Mouse (Mus musculus) small intestine, adult 2 months (tissue): ENCODE results near the gene Myo18a. TPM values are rescaled to one million over a fixed set of nuclear protein-coding genes. Genes with fewer than 3 reads are reported as not detected.

ENCODE experiments used
- H3K27ac ChIP-seq: fragments of 200-500 bp; 2 replicates; pipeline ENCODE4 v1.5.1; 2012; ENCODE audit warnings: low read depth, low read length, control low read depth, inconsistent platforms; ENCODE audit not compliant: insufficient read depth
- H3K27me3 ChIP-seq: fragments of 200-500 bp; 2 replicates; pipeline ENCODE4 v1.6.1; 2012; ENCODE audit warnings: mild to moderate bottlenecking, moderate library complexity, low read length, inconsistent platforms; ENCODE audit not compliant: control insufficient read depth, insufficient read depth
- H3K36me3 ChIP-seq: fragments of 200-500 bp; 2 replicates; pipeline ENCODE4 v1.6.1; 2012; ENCODE audit warnings: mild to moderate bottlenecking, low read length, control low read depth, inconsistent platforms; ENCODE audit not compliant: control insufficient read depth, insufficient read depth
- H3K4me1 ChIP-seq: fragments of 200-500 bp; 2 replicates; pipeline ENCODE4 v1.6.1; 2012; ENCODE audit warnings: low read length, inconsistent platforms, mixed read lengths; ENCODE audit not compliant: control insufficient read depth, insufficient read depth, insufficient read length
- H3K4me3 ChIP-seq: fragments of 200-500 bp; 2 replicates; pipeline ENCODE4 v1.5.1; 2012; ENCODE audit warnings: low read depth, mild to moderate bottlenecking, control low read depth, inconsistent platforms, low read length, moderate library complexity
- CTCF ChIP-seq: fragments of 200-500 bp; IDR thresholded peaks from 2 replicates; pipeline ENCODE4 v1.5.1; 2012; ENCODE audit warnings: low read depth, mild to moderate bottlenecking, control low read depth, inconsistent platforms, low read length, moderate library complexity, mixed read lengths; ENCODE audit not compliant: insufficient replicate concordance, insufficient read length; ENCODE audit errors: extremely low read depth
- POLR2A ChIP-seq: fragments of 200-500 bp; IDR thresholded peaks from 2 replicates; pipeline ENCODE4 v1.6.1; 2012; ENCODE audit warnings: low read depth, mild to moderate bottlenecking, control low read depth, inconsistent platforms, low read length, moderate library complexity
- WGBS: fragments of 180-500 bp; shearing (Covaris S2); methylation state at CpG from one replicate; pipeline ENCODE4 v1.1.7; 2018; 5-methylcytosine and 5-hydroxymethylcytosine counted together
- polyA plus RNA-seq: library from polyadenylated mRNA; depleted of rRNA; stranded (reverse); fragments of >200 nt; gene quantifications from 2 replicates; pipeline ENCODE4 v1.2.3, GENCODE M21; 2012

Gene Myo18a
- polyA plus RNA-seq, 1 experiment = 149 TPM

DNA sequence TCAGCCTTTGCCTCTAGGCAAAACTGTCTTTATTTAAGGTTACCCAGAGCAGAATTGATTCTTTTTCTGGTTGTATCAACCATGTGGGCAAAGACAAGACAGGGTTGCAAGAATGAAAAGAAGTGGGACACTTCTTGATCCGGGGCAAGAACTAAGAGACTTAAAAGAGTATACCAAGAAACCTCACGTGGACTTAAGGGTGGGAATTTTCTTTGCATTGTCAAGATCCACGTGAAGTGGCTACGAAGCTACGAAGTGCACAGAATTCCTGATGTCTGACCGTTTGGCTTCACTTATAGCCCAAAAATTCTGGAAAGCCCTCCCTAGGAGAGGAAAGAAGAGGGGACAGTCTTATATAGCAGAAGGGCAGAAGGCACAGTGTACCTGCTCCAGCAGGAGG is 130.2 kb downstream of the Myo18a start:
- H3K27me3 ChIP-seq = no peaks in the 10 kb centered on the region
- no peaks in the 10 kb centered on the region; the same call in 1 of the 2 replicates for H3K36me3 ChIP-seq
- TF ChIP-seq CTCF (no peak), POLR2A (no peak)
- H3K4me1 ChIP-seq = peaks cover 20% of the 10 kb centered on the region
- peak overlapping the region; percentile 59 for H3K4me3 ChIP-seq
- H3K27ac ChIP-seq = peak overlapping the region; percentile 88
- 41% methylated on average over 6 of the region's 6 CpGs for WGBS

GRCm38 (mm10) chr11:77893787-77894718 is 131.0 kb downstream of the Myo18a start, which contains the start of gene Pipox:
Pipox (minus strand) TSS chr11:77894096.
- H3K4me1 ChIP-seq = peaks cover 20% of the 10 kb centered on the region
- TF ChIP-seq POLR2A (no peak), CTCF (peak; percentile 45; the same call in 1 of the 2 replicates)
- H3K27ac ChIP-seq = peak within 1 kb of the TSS; percentile 88
- H3K27me3 ChIP-seq = no peaks in the 10 kb centered on the region
- H3K4me3 ChIP-seq = peak within 1 kb of the TSS; percentile 59
- 13% methylated on average over 11 of the region's 11 CpGs for WGBS
- H3K36me3 ChIP-seq = no peaks in the 10 kb centered on the region; the same call in 1 of the 2 replicates

DNA sequence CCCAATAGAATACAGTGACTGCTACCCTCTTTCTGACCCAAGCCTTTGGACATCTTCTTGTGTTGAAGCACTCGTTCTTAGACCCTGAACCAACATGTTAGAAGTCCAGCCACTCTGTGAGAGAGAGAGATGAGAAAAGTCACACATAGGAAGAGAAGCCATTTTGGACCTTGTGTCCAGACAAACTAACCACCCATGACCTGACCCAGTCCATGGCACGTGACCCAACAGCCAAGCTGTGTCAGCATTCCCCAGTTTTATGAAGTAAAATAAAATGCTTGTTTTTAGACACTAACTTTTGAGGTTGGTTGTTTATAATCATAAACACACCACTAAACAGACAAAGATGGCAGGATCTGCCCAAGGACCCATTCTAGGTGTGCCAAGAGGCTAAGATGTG is 131.9 kb downstream of the Myo18a start:
- H3K4me3 ChIP-seq = no peak overlapping the region
- TF ChIP-seq POLR2A = no peak
- TF ChIP-seq CTCF = no peak
- H3K27ac ChIP-seq = no peak overlapping the region
- 79% methylated on average over 2 of the region's 2 CpGs for WGBS
- H3K36me3 ChIP-seq = no peaks in the 10 kb centered on the region; the same call in 1 of the 2 replicates
- peaks cover 20% of the 10 kb centered on the region for H3K4me1 ChIP-seq
- no peaks in the 10 kb centered on the region for H3K27me3 ChIP-seq

GRCm38 (mm10) chr11:77896011-77896410 is 133.0 kb downstream of the Myo18a start:
- no peaks in the 10 kb centered on the region; the same call in 1 of the 2 replicates for H3K36me3 ChIP-seq
- H3K4me1 ChIP-seq = peaks cover 20% of the 10 kb centered on the region
- no peak overlapping the region for H3K4me3 ChIP-seq
- H3K27me3 ChIP-seq = no peaks in the 10 kb centered on the region
- no peak overlapping the region for H3K27ac ChIP-seq
- no peak for TF ChIP-seq POLR2A
- TF ChIP-seq CTCF = no peak
- WGBS = 26% methylated on average over 9 of the region's 9 CpGs

- TF ChIP-seq POLR2A = no peak
- TF ChIP-seq CTCF = no peak
- Histone ChIP-seq H3K27ac (no peak overlapping the region), H3K4me3 (no peak overlapping the region), H3K4me1 (peaks cover 20% of the 10 kb centered on the region), H3K36me3 (no peaks in the 10 kb centered on the region; the same call in 1 of the 2 replicates), H3K27me3 (no peaks in the 10 kb centered on the region)
- WGBS = 45% methylated on average over 6 of the region's 6 CpGs
Observed at GRCm38 (mm10) chr11:77896480-77896819, 133.4 kb downstream of the Myo18a start.

DNA sequence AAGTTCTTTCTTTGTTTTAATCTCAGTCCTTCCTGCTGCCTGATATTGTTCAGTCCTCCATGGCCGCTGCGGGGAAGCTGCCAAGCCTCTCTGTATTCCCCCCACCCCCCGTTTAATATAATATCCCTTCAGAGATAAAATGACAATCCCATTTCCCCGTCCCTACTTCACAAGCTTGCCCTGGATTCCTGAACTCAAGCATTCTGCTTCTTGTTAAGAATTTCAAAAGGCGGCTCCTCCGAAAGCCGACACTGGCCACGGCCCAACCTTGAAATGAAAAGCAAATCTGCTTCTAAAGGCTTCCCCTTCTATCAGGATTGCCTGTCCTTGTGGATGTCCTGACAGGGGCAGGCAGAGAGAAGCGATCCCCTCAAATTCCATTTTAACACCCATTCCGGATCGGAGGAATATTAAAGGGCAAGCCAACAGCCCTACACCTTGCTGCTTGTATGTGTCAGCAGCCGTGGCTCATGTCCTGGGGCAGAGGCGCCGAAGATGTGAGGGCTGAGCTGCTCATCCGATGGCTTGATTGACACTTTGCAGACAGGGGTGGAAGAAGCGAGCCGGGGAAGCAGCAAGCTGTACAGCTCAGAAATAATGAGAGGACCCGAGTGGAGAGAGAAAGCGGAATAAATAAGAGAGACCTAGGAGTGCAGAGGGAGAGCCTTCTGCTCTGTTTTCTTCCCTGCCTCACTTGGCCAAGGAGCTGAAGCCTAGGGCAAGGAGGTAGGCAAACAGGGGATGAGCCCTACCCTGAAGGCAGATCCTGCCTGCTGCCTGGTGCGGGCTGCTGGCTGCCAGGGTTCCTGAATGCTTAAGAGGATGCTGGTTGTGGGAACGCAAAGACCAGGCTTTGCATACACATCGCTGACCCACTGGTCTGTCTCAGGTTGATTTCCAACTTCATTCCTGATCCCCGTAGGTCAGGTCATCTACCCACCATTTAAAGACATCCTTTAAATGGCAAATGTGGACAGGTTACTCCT is 134.1 kb downstream of the Myo18a start:
- no peak for TF ChIP-seq CTCF
- TF ChIP-seq POLR2A = no peak
- Histone ChIP-seq H3K36me3 (no peaks in the 10 kb centered on the region), H3K27ac (no peak overlapping the region), H3K27me3 (no peaks in the 10 kb centered on the region), H3K4me3 (no peak overlapping the region), H3K4me1 (peaks cover 20% of the 10 kb centered on the region)
- WGBS = 59% methylated on average over 23 of the region's 23 CpGs
